Mouse (Mus musculus): ENCODE measurements around the gene Pld3. TPM values are rescaled to one million over a fixed set of nuclear protein-coding genes. Genes with fewer than 3 reads are reported as not detected.
A peak's percentile ranks its signal among the peaks of the same experiment; 100 is the strongest.

Pld3 gene
- polyA plus RNA-seq, 1 experiment from 2014 or later, result 49.3 TPM

GRCm38 (mm10) chr7:27541431-27541830 is 11.6 kb downstream of the Pld3 start:
- Histone ChIP-seq H3K27me3 (ENCODE audit: insufficient read depth, low read length) (no peaks in the 10 kb centered on the region), H3K9me3 (ENCODE audit: low read length) (no peaks in the 10 kb centered on the region), H3K4me1 (ENCODE audit: insufficient read depth) (peaks cover 44% of the 10 kb centered on the region), H3K4me3 (ENCODE audit: low read depth, low read length) (peak overlapping the region; percentile 61), H3K27ac (ENCODE audit: low read depth) (no peak overlapping the region), H3K9ac (replicated peaks) (no peak overlapping the region), H3K4me2 (ENCODE audit: low read depth, low read length) (peak overlapping the region; percentile 98), H3K36me3 (replicated peaks; ENCODE audit: insufficient read depth, low read length) (peaks cover 17% of the 10 kb centered on the region)
- no peak for TF ChIP-seq CTCF (IDR thresholded peaks at IDR 0.05; ENCODE audit: low read depth)
- TF ChIP-seq EP300 (IDR thresholded peaks at IDR 0.05; ENCODE audit: low read depth), result no peak
- 77% methylated on average over 16 of the region's 16 CpGs for WGBS (ENCODE audit: insufficient replicate concordance)
- ATAC-seq (no peak), DNase-seq (no peak)

DNA sequence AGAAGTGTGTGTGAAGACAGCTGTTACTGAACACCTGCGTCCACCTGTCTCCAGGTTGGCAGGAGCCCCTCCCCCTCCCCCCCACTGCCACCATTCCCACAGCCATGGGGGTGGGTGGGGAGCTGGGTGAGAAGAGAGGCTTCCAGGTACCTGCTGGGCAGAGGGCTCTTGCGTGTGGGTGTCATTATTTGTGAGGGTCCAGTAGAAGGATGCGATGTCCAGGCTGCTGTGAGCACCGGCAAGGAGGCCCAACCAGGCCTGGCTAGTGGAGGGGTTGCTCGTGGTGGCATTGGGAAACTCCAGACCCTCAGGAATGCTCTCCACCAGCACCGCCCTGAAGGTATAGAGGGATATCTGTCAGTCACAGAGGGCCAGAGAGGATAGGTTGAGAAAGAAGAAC is 12.1 kb downstream of the Pld3 start:
- no peak for DNase-seq
- WGBS (ENCODE audit: insufficient replicate concordance), result 87% methylated on average over 6 of the region's 6 CpGs

DNA sequence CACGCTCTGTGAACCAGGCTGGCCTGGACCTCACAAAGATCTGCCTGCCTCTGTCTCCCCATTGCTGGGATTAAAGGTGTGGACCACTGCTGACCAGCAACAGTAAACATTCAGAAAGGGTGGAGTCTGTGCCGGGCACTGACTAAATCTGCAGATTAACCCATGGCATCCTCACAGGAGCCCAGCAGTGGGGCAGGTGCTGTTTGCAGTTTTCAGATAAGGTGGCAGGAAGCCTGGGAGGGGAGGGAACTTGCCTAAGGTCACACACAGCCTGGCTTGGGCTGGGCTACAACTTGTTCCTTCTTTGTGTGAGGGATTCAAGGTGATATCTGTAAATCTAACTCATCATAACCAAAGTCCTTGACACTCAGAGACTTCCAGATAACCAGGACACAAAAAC is 12.5 kb downstream of the Pld3 start:
- 59% methylated on average over 2 of the region's 2 CpGs for WGBS (ENCODE audit: insufficient replicate concordance)
- ATAC-seq, result peak; percentile 65
- H3K9ac ChIP-seq (replicated peaks), result no peak overlapping the region
- H3K27me3 ChIP-seq (ENCODE audit: insufficient read depth, low read length), result no peaks in the 10 kb centered on the region
- TF ChIP-seq EP300 (IDR thresholded peaks at IDR 0.05; ENCODE audit: low read depth) (peak; percentile 58; the same call in 1 of the 2 replicates), CTCF (IDR thresholded peaks at IDR 0.05; ENCODE audit: low read depth) (no peak)
- peak overlapping the region; percentile 59 for H3K27ac ChIP-seq (ENCODE audit: low read depth)
- peaks cover 26% of the 10 kb centered on the region for H3K36me3 ChIP-seq (replicated peaks; ENCODE audit: insufficient read depth, low read length)
- H3K9me3 ChIP-seq (ENCODE audit: low read length), result no peaks in the 10 kb centered on the region
- peaks cover 53% of the 10 kb centered on the region for H3K4me1 ChIP-seq (ENCODE audit: insufficient read depth)
- H3K4me2 ChIP-seq (ENCODE audit: low read depth, low read length), result peak overlapping the region; percentile 98
- no peak overlapping the region for H3K4me3 ChIP-seq (ENCODE audit: low read depth, low read length)
- DNase-seq, result peak; percentile 57

More for the DNA sequence above, 12.1 kb downstream of the Pld3 start:
- no peak for TF ChIP-seq CTCF (IDR thresholded peaks at IDR 0.05; ENCODE audit: low read depth)
- no peak for TF ChIP-seq EP300 (IDR thresholded peaks at IDR 0.05; ENCODE audit: low read depth)
- Histone ChIP-seq H3K27ac (ENCODE audit: low read depth) (peak overlapping the region; percentile 59; the same call in 1 of the 2 replicates), H3K27me3 (ENCODE audit: insufficient read depth, low read length) (no peaks in the 10 kb centered on the region), H3K4me2 (ENCODE audit: low read depth, low read length) (peak overlapping the region; percentile 98), H3K36me3 (replicated peaks; ENCODE audit: insufficient read depth, low read length) (peaks cover 22% of the 10 kb centered on the region), H3K4me3 (ENCODE audit: low read depth, low read length) (peak overlapping the region; percentile 61), H3K4me1 (ENCODE audit: insufficient read depth) (peaks cover 49% of the 10 kb centered on the region), H3K9me3 (ENCODE audit: low read length) (no peaks in the 10 kb centered on the region), H3K9ac (replicated peaks) (no peak overlapping the region)
- no peak for ATAC-seq

GRCm38 (mm10) chr7:27538797-27539196 is 14.2 kb downstream of the Pld3 start:
- H3K4me2 ChIP-seq (ENCODE audit: low read depth, low read length), result peak overlapping the region; percentile 22; the same call in 1 of the 2 replicates
- no peaks in the 10 kb centered on the region for H3K9me3 ChIP-seq (ENCODE audit: low read length)
- TF ChIP-seq CTCF (IDR thresholded peaks at IDR 0.05; ENCODE audit: low read depth) (no peak), EP300 (IDR thresholded peaks at IDR 0.05; ENCODE audit: low read depth) (no peak)
- H3K36me3 ChIP-seq (replicated peaks; ENCODE audit: insufficient read depth, low read length), result peaks cover 28% of the 10 kb centered on the region
- H3K4me3 ChIP-seq (ENCODE audit: low read depth, low read length), result no peak overlapping the region
- H3K9ac ChIP-seq (replicated peaks), result no peak overlapping the region
- ATAC-seq, result no peak
- no peak for DNase-seq
- no peak overlapping the region for H3K27ac ChIP-seq (ENCODE audit: low read depth)
- H3K4me1 ChIP-seq (ENCODE audit: insufficient read depth), result peaks cover 58% of the 10 kb centered on the region
- 58% methylated on average over 2 of the region's 2 CpGs for WGBS (ENCODE audit: insufficient replicate concordance)
- no peaks in the 10 kb centered on the region for H3K27me3 ChIP-seq (ENCODE audit: insufficient read depth, low read length)

- ATAC-seq (no peak), DNase-seq (no peak)
- H3K27ac ChIP-seq (ENCODE audit: low read depth), result no peak overlapping the region
- no peaks in the 10 kb centered on the region for H3K9me3 ChIP-seq (ENCODE audit: low read length)
- peaks cover 33% of the 10 kb centered on the region for H3K36me3 ChIP-seq (replicated peaks; ENCODE audit: insufficient read depth, low read length)
- no peak for TF ChIP-seq CTCF (IDR thresholded peaks at IDR 0.05; ENCODE audit: low read depth)
- TF ChIP-seq EP300 (IDR thresholded peaks at IDR 0.05; ENCODE audit: low read depth), result no peak
- H3K4me1 ChIP-seq (ENCODE audit: insufficient read depth), result peaks cover 56% of the 10 kb centered on the region
- no peak overlapping the region for H3K4me3 ChIP-seq (ENCODE audit: low read depth, low read length)
- H3K9ac ChIP-seq (replicated peaks), result no peak overlapping the region
- 82% methylated on average over 8 of the region's 8 CpGs for WGBS (ENCODE audit: insufficient replicate concordance)
- H3K4me2 ChIP-seq (ENCODE audit: low read depth, low read length), result no peak overlapping the region
- no peaks in the 10 kb centered on the region for H3K27me3 ChIP-seq (ENCODE audit: insufficient read depth, low read length)
These were observed 15.0 kb downstream of the Pld3 start for GRCm38 (mm10) chr7:27537998-27538397.

GRCm38 (mm10) chr7:27536618-27537017 is 16.4 kb downstream of the Pld3 start:
- no peak for TF ChIP-seq EP300 (IDR thresholded peaks at IDR 0.05; ENCODE audit: low read depth)
- TF ChIP-seq CTCF (IDR thresholded peaks at IDR 0.05; ENCODE audit: low read depth), result no peak
- H3K9ac ChIP-seq (replicated peaks), result no peak overlapping the region
- 63% methylated on average over 6 of the region's 6 CpGs for WGBS (ENCODE audit: insufficient replicate concordance)
- DNase-seq (no peak), ATAC-seq (no peak)
- no peaks in the 10 kb centered on the region for H3K9me3 ChIP-seq (ENCODE audit: low read length)
- no peaks in the 10 kb centered on the region for H3K27me3 ChIP-seq (ENCODE audit: insufficient read depth, low read length)
- peaks cover 40% of the 10 kb centered on the region for H3K36me3 ChIP-seq (replicated peaks; ENCODE audit: insufficient read depth, low read length)
- no peak overlapping the region for H3K4me2 ChIP-seq (ENCODE audit: low read depth, low read length)
- H3K4me3 ChIP-seq (ENCODE audit: low read depth, low read length), result no peak overlapping the region
- H3K4me1 ChIP-seq (ENCODE audit: insufficient read depth), result peaks cover 46% of the 10 kb centered on the region
- H3K27ac ChIP-seq (ENCODE audit: low read depth), result peak overlapping the region; percentile 39; the same call in 1 of the 2 replicates
